Mouse (Mus musculus) c-Kit-negative CD71-positive TER-119-positive erythroid progenitor cells, embryonic 14.5 days (primary cell): ENCODE measurements around the gene Flrt2.
"Not testable (repeated sequence)": the region's sequence is repeated elsewhere in the genome, so short reads cannot be mapped to it uniquely, and the experiment has no call there.

ENCODE experiments used
- DNase-seq: peaks from one replicate; pipeline ENCODE4 v3.0.0-alpha.2; 2013; ENCODE audit warnings: low read depth, low spot score

Gene Flrt2

DNA sequence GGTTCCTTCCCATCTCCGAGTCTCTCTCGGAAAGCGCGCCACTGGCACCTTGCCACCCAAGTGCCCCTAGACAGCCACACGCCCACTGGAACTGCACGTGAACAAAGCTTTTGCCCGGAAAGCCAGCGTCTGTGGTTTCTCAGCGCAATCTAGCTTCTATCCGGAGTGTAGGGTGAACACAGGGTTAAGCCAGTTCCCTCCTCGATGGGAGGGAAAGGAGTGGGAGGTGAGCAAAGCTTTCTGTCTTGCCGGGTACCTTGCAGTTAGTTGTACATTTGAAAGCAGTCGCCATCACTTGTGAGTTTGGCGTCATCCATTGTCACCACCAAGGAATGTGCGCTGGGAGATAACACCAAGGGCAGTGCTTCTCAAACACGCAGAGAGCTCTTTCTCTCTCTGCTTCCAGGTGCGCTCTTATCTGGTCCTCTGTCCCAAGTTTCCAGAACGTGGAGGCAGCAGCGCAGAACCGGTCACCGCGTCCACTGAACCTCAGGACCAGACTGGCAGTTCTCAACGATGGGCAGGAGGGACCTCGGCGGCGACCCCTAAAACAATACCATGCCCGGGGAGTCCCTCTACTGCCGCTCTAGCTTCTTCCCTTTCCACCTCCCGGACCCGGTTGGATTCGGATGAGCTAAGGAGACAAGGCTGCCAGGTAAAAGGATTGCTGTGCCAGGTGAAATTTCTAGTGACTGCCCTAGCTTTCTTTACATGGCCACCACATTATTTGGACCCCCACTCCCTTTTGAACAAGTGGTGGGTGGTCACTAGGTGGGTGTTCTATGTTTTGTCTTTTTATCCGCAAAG, at the start of gene Flrt2:
Flrt2 (plus strand) TSS at position 266 of the 807 bp plus-strand sequence.
- no peak for DNase-seq

DNA sequence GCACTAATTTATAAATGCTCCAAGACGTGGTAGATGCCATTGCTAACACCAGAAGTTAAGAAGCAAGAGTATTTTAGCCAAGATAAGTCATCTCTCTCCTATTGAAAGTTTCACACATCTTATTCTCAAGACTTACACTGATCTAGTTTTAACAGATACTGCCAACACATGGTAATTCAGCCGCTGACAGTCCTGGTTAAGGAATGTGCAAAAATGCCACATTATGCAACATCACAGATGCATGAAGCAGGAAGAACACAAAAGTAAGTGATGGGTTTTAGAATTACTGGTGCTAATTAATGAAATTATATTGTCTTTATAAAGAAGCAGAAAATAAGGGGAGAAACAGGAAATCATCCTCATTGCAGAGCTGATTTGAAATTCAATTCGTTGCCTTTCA, 49.8 kb upstream of the Flrt2 start:
- no peak for DNase-seq

DNA sequence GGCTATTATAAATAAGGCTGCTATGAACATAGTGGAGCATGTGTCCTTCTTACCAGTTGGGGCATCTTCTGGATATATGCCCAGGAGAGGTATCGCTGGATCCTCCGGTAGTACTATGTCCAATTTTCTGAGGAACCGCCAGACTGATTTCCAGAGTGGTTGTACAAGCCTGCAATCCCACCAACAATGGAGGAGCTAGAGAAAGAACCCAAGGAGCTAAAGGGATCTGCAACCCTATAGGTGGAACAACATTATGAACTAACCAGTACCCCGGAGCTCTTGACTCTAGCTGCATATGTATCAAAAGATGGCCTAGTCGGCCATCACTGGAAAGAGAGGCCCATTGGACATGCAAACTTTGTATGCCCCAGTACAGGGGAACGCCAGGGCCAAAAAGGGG, 44.8 kb upstream of the Flrt2 start:
- not testable (repeated sequence) for DNase-seq

DNA sequence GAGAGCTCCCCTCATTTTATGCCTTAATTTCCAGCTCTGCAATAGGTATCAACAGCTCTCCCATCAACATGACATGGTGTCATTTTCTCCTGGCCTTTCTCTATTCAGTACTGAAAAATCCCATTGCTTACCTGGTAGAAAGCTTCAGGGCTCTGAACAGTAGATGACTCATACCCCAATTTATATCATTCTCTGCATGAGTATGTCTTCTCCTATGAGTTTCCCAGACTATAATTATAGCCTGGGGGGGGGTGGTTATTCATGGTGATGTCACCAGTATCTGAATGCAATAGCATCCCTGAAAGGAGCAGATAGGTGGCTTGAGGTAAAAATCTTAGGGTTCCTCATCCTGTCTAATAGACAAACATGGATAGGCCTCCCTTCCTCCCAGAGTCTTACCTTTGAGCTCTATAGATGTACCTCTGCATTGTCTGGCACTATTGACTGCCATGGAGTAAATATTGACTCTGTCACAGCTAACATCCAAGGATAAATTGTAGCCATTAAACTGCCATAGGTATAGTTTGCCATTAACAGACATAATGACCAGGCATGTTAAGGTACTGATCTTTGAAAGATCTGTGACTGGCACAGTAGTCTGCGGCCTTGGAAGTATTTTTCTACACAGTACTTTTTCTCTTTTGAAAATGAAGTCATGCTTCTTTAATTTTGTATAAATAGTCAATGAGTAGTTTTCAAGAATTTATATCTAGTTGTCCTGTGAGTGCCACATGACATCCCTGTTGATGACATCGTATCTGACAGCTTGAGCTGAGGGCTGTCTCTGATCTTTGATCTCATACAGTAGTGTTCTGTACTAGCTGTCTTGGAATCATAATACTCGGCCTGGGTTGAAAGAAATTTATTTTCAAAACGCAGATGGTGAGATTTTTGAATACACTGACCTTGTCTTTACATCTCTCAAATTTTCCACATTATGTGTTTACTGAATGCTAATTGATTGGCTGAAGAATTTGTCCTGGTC, 39.6 kb upstream of the Flrt2 start:
- DNase-seq, result no peak

- no peak for DNase-seq
Observed at GRCm38 (mm10) chr12:95656594-95656993, 35.4 kb upstream of the Flrt2 start.

DNA sequence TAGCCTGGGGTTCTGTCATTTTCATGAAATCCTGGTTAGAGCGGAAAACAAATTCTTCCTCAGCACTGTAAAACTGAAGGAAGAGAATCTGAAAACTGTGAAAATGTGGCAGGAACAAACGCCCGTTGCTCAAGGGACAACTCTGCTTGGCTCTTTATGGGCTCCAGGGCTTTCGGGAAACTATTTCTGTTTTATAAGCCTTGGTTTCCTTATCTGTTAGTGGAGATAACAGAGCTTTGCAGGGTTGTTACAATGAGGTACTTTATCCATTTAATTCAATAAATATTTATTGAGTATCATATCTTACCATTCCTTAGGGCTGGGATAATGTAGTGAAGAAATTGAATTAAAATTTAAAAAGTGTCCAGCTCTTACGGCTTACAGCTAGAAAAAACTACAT, 24.7 kb upstream of the Flrt2 start:
- no peak for DNase-seq

- no peak for DNase-seq
Observed at GRCm38 (mm10) chr12:95675711-95676110, 16.3 kb upstream of the Flrt2 start.

- no peak for DNase-seq
Observed at GRCm38 (mm10) chr12:95690819-95691218, 1.2 kb upstream of the Flrt2 start.

GRCm38 (mm10) chr12:95692948-95693650, 1.1 kb downstream of the Flrt2 start:
- DNase-seq, result no peak

DNA sequence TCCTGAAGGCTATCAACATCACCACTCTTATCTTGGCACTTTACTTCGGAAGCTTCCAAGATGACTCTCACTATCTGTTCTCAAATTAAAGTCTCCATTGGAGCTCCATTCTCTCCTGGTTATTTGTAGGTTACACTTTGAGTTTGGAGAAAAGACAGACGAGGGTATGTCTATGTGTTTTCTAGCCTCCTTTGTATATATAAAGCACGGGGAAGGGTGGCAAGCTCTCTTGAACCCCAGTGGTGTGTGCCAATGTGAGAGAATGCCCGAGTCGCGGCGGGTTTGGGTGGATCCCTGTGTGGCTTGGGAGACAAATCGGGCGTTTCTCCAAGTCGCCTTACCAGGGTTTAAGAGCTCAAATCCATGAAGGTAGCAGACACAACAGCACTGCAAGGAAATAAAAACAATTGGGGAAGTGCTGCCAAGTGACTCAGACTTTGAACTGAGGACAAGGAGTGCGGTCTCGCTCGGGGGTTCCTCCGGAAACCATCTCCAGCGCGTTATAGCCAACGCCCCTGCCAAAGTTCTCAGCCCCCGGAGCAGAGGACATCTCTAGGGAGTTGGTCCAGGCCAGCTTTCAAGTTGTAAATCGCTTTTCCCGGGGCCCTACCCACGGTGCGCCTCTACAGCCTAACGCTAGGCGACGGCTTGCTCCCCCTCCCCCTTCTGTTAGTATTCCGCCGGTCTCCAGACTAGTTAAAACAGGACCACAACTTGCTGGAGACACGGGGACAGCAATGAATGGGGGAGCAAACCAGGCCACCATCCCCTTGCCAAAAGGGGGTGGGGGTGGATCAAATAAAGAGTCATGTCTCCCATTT, 1.8 kb downstream of the Flrt2 start:
- no peak for DNase-seq

- no peak for DNase-seq
Observed at GRCm38 (mm10) chr12:95694507-95694906, 2.5 kb downstream of the Flrt2 start.

DNA sequence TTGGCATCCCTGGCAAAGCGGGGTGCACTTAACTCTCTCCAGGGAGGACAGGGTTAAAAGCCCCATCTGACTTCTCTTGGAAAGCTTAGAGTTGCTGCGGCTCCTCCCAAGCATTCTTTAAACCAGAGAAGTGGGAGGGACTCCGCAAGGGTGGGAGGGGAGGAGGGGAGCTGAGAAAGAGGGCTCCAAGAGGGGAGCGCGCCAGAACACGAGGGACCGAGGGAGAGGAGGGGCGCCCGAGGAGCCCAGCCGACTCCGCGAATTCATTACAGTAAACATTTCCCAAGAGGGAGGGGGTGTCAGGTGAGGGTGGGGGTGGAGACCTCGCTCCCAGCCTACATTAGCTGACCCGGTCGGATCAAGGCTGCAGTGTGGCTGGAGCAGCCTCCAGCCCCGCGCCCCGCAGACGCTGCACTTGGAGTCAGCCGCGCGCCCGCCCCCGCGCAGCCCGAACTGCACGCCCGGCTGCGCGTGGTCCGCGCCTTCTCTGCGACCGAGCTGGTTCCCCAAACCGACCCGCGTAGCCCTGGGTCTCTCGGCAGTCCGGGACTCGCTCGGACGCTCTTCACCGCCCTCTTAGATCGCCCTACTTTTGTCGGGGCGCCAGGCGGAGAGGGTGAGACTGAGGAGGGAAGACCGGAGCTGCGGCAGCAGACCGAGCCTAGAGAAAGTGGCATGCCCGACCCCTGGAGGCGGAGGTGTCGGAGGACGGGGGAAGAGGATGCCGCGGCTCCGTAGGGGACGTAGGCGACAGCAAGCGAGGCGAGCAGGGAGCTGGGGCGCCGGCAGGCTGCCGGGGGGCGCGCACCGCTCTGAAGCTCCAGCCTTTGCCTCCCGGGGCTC, 3.2 kb downstream of the Flrt2 start:
- no peak for DNase-seq

DNA sequence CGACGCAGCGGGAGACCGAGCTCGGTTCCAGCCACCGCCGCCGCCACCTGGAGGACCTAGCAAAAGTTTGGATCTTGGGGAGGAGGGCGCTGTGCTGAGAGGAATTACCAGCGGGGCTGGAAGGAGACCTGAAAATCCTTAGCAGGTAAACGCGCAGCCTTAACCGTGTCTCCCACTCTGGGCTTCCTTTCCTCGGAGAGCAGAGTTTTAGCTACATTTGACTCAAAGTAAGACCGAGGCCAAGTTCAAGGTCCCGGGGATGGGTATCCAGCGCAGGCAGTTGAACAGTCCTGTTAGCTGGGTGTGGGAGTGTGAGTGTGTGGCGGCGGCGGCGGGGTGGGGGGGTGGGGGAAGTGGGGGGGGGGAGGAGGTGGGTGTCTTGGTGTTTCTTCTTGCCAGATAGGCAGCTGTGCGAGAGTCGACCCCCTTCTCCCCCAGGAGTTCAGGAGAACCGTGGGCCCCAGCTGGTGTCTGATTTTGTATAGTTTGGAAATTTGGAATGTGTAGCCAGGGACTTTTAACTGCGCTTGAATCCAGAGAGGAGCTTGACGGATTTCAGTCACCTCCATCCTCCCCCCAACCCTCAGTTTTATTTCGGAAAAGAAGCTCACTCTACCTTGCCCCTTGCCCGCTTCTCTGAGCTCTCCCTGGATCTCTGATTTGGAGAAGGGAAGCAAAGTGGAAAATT, 4.0 kb downstream of the Flrt2 start:
- no peak for DNase-seq

DNA sequence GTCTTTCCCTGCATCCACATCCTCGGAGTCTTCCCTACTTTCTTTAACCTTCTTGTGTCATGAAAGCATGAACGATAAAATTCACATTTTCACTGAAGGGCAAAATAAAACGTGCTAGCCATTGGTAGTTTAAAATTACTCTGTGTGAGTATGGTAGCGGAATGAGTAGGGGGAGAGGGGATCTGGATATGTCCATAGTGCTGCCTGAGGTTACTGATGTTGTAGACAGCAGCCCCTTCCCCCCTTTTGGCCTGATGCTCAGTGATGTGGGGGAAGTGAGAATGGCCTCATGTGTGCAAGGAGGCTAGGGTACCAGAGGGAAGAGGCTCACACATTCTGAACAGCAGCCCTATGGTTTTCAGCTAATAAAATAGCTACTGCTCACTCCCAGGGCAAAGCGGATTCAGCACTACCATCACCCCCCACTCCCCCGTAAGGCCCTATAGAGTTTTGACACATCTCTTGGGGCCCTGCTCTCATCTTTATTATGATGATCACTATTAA, 4.5 kb downstream of the Flrt2 start:
- DNase-seq, result no peak

- no peak for DNase-seq
Observed at GRCm38 (mm10) chr12:95698556-95698955, 6.5 kb downstream of the Flrt2 start.

DNA sequence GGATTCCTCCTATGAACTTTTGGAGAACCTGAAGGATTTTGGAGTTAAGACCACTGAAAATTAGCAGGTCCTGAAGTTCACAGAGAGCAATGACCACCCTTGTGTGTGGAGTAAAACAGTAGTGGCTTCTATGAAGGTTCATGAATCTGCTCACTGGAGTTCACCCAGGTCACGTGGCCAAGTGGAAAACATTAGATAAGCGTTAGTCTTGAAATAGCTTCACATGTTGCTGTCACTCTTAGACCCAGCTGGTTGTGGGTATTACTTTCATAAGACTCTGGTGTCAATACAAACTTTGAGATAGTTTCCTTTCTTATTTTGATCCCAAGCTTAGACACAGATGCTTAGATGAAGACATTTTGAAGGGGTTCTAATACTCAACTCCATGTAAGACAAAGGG, 8.7 kb downstream of the Flrt2 start:
- no peak for DNase-seq

GRCm38 (mm10) chr12:95701580-95701979, 9.6 kb downstream of the Flrt2 start:
- no peak for DNase-seq

DNA sequence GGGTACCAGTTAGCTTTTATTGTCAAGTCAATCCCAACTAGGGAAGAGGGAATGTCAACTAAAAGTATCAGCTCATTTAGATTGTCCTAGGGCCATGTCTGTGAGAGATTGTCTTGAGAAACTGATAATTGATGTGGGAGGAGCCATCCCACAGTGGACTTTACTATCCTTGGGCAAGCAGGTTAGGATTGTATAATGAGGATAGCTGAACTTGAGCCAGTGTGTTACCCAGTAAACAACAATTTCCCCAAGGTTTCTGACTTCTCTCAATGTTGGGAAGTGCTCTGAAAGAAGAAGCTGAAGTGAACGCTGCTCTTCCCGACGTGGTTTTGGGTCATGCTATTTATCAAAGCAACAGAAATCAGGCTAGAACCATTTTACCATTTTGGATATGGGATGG, 13.0 kb downstream of the Flrt2 start:
- DNase-seq, result no peak

DNA sequence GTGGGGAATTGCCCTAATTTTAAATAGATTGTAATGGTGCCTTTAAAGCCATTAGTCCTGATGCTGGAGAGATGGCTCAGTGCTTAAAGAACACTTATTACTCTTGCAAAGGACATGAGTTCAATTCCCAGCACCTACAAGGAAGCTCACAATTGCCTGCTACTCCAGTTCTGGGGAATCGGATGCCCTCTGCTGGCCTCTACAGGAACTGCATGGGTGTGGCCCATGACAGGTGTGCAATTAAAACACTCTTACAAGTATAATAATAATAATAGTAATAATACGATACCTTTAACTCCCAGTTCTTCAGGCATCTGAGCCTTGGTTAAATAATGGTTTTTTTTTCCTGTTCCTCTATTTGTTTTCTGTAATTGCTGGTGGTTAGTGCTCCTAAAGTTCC, 31.2 kb downstream of the Flrt2 start:
- no peak for DNase-seq
